Mouse (Mus musculus) heart, adult 18-20 months (tissue): ENCODE measurements around the gene Git1. TPM values are rescaled to one million over a fixed set of nuclear protein-coding genes. Genes with fewer than 3 reads are reported as not detected.
A peak's percentile ranks its signal among the peaks of the same experiment; 100 is the strongest.

ENCODE experiments used
- DNase-seq, 2 experiments: peaks; one replicate each; pipeline ENCODE4 v3.0.0; 2021 to 2022; ENCODE audit warnings: mixed read lengths in 1 of 2
- long read RNA-seq, 2 experiments: library from polyadenylated mRNA; stranded (forward); transcript quantifications; one replicate each; pipeline ENCODE4 v2.0.0; 2021
- total RNA-seq, 2 experiments: library from RNA; stranded (reverse); gene quantifications; 2 replicates each; pipeline ENCODE4 v1.2.3; 2021

Gene Git1
- 10 to 100 TPM; 54.7 to 58.9 TPM for total RNA-seq
- long read RNA-seq, experiment 1, transcript Git1-202 (19 exons, 3,476 nt) = major isoform, 30 of 45 reads
- long read RNA-seq, experiment 1, partial matches to known transcripts = 12 of 45 reads
- long read RNA-seq, experiment 1, other reads (novel, unspliced or antisense) = 2 of 45 reads
- long read RNA-seq, experiment 2, transcript Git1-202 (19 exons, 3,476 nt) = major isoform, 7 of 15 reads
- long read RNA-seq, experiment 2, partial matches to known transcripts = 2 of 15 reads
- long read RNA-seq, experiment 2, other reads (novel, unspliced or antisense) = 6 of 15 reads

DNA sequence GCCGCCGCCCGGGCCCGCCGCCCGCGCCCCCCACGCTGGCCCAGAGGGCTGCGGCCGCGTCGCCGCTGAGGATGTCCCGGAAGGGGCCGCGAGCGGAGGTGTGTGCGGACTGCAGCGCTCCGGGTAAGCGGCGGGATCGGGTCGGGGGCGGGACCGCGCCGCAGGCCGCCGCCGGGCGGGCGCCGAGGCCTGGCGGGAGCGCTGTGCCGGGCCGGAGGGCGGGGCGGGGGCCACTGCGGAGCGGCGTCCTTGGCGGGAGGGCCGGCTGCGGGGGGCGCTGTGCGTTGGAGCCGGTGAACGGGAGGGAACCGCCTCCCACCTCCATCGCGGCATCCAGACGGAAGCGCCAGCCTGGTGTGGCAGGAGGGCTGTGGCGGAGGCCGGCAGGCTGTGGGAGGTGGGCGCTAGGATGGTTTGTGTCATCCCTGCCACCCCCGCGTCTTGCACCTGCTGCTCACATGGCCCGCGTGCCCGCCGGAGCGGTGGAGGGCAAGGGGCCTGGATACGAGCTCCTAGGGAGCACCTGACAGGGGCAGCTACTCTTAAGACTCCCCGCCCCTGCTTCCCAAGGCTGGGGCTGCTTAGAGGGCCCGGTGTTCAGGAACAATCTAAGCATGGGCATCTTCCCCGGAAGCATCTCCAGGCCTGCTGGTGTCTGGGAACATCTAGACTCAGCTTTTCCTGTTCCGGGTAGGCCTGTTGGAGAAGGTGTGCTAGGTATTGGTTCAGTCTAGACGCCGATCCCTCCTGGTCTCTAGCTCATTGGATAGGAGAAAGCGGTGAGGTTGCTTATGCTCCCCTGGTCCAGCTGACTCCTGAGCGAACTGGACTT, at the start of gene Git1:
TSS of gene Git1 (plus strand) at position 51 of the 832 bp plus-strand sequence.
- DNase-seq = peak; percentile 55

DNA sequence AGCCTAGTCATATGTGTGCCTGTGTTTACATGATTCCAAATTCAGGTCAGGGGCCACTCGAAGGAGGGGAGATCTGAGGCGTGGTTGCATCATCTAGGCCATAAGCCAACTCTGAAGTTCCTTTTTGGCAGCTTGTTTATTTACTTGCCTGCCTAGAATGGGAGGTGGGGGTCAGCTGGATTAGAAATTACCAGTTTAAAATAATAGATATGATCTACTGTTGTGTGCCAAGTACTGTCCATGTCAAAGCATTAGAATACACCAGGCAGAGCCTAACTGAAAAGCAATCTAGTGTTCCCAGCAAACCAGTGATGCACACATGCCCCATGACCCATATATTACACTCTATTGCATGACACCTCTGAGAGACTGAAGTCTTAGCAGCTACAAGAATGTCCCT, 48.4 kb upstream of the Git1 start:
- DNase-seq = peak; percentile 88 to 93

DNA sequence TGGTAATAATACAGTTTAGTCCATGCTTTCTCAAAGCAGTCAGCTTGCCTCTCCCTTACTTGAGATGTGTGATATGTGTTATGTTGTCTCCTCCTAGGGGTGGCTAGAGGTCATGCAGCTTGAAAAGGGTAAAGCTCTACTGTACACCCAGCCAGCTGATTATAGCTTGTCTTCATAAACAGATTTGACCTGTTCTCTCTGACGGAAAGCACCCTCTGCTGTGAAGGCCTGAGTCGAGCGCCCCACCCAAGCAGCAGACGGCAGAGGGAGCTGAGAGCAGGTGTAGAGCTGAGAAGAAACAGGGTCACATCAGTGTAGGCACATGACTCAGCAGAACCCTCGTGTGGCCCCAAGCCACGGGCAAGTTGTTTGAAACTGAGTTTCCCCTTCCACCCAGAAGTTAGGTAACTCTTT, 46.7 kb upstream of the Git1 start:
- peak; percentile 86 to 87 for DNase-seq

DNA sequence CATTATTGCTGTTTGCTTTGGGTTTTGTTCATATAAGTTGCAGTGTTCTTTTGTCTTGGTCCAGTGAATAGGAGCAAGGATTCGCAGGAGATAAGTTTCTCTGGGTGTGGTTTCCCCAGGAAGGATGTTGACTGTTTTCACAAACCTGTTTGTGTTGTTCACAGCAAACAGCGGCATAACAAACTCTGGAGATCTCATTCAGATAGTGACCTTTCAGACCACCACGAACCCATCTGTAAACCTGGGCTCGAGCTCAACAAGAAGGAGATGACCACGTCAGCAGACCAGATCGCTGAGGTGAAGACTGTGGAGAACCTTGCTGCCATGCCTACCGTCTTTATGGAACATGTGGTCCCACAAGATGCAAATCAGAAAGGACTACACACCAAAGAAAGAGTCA, 44.1 kb upstream of the Git1 start:
- DNase-seq = peak in 1 of 2 experiments; percentile 76

DNA sequence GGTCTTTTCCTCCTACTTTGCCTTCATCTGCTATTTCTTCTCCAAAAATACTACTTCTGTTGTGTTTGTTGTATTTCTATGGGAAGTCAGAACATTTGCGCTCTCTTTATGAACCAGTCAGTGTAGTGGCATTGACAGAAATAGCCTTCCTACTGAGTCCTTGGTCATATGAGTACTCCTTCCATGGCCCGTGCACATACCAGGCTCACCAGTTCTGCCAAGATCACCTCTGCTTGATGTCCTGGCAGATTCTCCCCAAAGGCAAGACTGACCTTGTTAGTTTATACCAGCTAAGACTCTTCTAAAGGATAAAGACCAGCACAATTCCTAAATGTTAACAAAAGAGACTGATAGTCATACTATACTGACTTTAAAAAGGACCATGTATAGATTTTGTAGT, 41.7 kb upstream of the Git1 start:
- DNase-seq = peak in 1 of 2 experiments; percentile 61

DNA sequence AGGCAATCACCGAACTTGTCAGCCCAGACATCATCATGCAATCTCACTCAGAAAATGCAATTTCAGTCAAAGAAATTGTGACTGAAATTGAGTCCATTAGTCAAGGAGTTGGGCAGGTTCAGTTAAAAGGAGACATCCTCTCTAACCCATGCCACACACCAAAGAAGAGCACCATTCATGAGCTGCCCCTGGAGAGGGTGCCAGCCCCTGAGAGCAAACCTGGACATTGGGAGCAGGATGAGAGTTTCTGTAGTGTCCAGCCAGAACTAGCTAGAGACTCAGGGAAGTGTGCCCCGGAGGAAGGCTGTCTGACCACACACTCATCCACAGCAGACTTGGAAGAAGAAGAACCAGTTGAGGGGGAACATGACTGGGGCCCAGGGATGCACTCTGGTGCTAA, 40.0 kb upstream of the Git1 start:
- no peak for DNase-seq

DNA sequence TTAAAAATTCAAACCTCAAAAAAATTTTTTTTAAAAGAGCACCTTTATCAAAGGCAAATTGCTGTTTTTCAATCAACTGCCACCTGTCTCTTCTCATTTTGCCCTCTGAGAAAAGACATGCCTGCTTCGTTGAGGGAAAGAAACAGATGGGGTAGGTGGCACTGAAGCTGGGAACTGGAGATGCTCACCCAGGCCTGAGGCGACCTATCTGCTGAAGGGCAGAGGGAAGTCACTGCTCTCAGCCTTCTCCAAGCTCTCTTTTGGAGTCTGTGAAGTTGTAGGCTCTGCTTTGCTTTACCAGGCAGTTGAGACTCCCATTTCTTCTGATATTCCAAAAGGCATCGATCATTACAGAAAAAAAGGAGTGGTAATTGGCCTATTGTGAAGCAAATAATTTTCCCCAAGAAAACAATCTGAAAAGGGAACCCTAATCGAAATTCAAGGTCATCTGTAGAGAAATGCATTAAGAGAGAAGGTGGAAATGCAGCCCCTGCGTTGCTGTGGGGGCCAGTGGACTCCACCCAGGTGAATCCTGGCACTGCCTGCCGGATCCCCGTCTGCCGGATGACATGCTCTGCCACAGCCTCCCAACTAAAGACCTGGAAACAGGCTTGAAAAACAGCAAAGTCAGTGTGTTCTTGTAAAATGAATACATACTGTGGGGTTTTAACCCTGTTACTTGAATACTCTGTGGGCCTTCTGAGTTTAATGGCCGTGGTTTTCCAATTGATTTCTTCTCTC, 37.4 kb upstream of the Git1 start:
- DNase-seq = no peak

DNA sequence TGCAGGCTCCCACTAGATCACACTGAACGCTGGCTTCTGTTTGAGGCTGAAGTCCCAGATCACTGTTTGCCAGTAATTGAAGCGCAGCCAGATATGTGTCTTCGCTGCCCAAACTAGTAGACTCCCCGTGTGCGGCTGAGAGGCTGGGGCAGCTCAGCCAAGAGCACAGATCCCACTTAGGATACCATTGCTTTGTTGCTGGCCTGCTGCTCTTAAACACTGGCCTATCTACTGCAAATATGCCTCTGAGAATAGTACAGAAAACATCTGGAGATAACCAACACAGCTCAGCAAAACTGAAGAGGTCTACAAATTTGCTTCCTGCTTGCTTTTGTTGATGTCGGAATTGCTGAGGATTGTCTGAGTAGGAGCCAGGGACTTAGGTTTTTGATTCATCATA, 36.5 kb upstream of the Git1 start:
- DNase-seq = peak; percentile 78 to 88

DNA sequence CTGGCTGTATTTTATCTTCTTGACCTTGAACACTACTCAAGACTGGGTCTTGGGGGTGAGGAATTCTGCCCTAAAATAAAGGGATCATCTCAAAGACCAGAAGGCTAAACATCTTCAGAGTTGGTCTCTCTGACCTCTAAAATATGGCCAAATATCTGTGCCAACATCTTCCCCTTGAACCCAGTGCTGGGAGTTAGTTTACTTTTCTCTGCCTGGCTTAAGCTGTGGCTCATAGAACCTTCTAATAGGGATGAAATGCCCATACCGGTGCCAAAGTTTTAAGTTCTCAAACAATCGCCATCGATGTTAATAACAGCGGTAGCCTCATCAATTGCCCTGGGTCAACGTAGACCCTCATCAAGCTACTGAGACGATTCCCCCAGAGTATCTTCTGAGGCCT, 31.5 kb upstream of the Git1 start:
- no peak for DNase-seq

DNA sequence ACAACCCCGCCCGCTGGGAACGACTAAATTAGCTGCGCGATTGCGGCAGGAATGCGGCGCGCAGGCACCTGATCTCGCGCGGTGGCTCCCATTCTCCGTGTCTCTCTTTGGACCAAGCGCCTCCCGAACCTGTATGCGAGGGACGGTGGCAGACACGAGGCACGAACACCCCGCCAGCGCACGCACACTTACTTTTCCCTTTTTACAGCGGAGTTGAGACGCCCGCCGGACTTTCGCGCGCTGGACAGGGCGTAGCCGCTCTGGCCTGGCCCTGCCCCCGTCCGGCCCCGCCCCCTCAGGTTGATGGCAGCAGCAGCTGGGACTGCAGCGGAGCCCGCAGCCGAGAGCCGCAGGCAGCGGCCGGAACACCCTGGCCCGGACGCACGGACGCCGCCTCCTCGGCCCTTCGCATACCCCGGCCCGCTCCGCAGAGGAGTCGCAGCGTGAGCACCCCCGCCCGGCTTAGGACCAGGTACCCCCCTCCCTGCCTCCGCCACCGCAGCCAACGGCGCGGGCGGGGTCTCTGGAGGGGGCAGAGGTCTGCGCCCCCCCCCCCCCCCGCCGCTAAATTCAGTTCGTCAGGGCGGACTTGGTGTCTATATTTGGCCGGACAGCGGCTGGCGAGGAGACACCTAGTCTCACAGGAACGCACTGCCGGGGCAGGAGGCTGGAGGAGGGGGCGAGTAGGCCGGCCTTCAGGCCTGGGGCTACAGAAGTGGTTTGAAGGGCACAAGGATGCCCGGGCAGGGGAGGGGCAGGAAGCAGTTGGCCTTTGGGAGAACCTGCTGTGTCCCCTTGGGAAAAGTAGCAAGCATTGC, 30.9 kb upstream of the Git1 start, which contains the start of gene Coro6:
TSS of gene Coro6 (plus strand) at position 129 of the 818 bp plus-strand sequence.
- peak; percentile 91 for DNase-seq

DNA sequence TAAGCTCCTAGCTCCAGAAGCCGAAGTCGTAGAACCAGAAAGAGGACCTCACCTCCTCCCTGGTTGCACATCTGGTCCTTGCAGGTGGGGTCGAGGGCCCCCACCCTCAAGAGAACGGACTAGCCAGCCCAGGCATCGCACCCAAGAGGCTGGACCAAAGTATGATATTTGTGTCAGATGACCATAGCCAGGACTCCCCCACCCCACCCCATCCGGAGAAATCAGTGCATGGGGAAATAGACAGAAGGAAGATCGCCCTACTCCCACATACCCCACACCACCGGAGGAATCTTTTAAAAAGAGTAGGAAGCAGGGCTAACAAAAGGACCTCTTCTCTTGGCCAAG, 30.3 kb upstream of the Git1 start:
- DNase-seq = no peak

DNA sequence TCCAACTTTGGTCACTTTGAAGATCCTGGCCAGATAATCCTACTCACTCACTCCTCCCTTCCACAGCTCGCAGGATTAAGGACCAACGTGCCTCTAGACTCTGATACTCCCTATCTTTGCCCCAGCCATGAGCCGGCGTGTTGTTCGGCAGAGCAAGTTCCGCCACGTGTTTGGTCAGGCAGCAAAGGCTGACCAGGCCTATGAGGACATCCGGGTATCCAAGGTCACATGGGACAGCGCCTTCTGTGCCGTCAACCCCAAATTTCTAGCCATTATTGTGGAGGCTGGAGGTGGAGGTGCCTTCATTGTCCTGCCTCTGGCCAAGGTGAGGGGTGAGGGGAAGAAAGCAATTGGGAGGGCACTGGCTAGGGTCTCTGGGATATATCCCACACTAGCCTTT, 29.6 kb upstream of the Git1 start:
- DNase-seq = no peak

DNA sequence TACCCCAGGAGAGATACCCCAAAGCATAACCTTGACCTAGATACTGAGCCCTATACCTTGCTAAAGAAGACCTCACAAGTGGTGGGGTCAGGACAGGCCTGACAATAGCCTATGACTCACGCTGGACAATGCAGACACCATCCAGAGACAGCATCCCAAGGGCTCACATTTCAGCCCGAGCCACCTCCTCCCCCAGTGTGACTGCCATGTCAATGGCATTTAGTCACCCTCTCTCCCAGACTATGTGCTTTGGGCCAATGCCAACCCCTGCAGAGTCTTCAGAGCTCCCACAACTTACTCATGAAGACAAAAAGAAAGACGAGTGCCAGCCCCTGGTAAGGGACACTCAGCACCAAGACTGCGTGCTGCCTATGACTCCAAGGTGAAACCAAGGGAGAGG, 28.7 kb upstream of the Git1 start:
- peak in 1 of 2 experiments; percentile 70 for DNase-seq

DNA sequence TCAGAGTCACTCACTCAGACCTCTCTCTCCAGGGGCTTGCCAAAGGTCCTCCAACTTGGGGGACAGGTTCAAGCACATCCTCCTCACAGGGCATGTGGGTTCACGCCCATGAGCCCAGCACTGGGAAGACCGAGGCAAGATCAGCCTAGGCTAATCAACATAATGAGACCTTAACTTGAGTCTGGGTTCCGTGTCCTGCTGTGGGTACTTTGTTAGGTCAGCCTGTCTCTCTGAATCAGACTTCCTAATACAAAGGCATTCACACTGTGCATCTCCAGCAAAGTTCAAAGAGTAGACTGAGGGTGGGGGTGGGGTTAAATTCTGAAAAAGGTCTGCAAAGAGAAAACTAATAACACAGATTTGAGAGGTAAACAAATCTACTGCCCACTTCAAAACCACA, 28.3 kb upstream of the Git1 start:
- no peak for DNase-seq

DNA sequence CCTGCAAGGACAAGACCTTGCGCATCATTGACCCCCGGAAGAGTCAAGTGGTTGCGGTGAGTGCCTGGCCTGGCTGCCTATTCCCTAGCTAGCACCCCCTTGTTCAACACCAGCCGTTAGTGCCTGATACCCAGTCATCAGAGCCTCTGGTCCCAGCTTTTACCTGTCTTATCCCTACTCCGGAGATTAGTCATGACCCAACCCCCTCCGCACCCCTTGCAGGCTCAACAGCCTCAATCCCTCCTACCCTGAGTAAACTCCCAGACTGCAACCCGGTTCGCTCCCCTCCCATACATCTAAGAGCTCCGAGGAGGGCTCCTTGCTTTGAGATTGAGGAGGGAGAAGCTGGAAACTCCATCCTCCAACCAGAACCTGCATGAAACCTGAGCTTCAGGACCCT, 26.8 kb upstream of the Git1 start:
- no peak for DNase-seq

DNA sequence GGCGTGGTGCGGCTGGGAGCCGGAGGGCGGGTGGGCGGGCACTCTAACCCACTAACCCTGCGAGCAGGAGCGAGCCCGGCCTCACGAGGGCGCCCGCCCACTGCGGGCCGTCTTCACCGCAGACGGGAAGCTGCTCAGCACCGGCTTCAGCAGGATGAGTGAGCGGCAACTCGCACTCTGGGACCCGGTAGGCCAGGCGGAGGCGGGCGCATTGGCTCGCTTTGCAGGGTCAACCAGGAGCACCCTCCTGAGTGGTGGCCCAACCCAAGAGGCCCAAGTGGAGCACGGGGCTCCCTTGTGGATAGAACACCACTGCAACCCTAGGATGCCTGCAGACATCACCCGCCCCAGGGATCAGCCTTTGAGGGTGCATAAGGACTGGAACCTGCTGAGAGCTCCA, 26.2 kb upstream of the Git1 start:
- DNase-seq = peak; percentile 85 to 86

DNA sequence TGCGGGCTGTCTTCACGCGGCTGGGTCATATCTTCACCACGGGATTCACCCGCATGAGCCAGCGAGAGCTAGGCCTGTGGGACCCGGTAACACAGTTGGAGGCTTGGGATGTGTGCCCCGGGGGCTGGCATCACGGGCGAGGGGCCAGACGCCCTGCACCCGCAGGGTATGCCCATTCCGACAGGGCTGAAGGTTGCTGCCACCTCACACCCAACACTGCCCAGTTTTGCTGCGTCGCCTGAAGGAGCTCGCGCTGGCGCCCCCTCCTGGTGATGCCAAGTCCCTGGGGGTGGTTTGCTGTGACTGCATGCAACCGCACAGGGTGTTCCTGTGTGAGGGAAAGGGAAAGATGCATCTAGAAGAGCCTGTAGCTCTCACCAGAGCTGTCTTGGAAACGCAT, 25.6 kb upstream of the Git1 start:
- peak; percentile 83 to 86 for DNase-seq

DNA sequence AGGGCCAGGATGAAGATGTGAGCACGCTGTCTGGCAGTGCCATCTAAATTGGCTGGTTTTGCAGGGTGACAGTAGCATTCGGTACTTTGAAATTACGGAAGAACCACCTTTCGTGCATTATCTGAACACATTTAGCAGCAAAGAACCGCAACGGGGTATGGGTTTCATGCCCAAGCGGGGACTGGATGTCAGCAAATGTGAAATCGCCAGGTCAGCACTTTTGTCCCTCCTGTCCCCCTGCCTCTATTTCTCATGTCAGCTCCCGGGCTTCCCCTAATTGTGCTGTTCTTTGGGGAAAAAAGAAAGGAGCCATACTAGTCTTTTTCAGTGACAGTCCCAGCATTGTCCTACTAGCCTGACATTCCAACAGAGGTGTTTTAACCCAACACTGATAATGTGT, 25.0 kb upstream of the Git1 start:
- no peak for DNase-seq

DNA sequence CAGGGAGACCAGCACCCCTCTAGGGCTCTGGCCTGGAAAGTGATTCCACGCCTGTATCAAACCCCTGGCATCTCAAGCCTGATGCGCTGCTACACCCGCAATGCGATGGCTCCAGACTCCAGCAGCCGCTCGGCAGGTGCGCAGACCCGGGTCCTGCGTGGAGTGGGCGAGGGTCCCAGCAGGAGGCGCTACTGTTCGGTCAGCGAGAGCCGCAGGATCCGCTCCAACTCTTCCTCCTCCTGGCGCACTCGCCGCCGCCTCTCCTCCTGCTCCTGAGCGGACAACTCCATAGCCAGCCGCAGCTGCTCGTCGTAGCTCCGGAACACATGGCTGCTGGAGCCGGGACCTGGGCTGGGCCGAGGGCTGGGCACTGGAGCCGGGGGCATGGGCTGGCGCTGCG, 22.0 kb upstream of the Git1 start:
- no peak for DNase-seq

DNA sequence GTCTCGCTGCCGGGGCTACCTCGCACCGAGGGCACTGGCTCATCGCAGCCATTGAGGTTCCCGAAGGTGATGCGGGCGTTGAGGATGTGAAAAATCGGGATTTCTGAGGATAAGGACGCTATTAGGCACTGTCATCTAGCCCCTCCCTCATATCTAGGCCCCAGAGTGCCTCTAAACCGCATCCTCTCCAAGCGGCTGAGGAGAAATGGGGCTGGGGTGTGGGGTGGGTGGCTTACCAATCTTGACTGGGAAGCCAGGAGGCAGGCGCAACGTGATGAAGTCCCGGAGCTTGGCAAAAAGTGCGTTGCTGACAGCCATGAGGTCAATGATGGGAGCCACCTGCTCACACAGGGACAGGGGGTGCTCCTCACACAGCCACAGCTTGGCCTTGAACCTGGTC, 20.6 kb upstream of the Git1 start:
- DNase-seq = no peak

DNA sequence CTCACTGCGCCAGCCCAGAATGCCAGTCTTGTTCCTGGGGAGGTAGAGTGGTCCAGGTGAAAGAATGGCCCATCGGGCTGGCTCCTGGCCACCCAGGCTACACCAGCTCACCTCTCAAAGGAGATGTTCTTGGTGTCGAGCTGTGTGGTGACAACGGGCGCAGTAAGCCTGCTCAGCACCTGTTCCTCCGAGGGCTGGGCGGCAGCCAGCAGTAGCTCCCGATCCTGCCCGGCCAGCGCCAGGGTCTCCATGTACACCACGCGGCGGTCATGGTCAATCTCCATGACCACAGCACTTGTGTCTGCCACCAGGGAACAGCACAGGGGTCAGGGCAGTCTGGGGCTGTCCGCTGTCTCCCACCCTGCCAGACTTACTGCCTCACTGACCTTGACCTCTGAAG, 17.1 kb upstream of the Git1 start:
- DNase-seq = no peak

DNA sequence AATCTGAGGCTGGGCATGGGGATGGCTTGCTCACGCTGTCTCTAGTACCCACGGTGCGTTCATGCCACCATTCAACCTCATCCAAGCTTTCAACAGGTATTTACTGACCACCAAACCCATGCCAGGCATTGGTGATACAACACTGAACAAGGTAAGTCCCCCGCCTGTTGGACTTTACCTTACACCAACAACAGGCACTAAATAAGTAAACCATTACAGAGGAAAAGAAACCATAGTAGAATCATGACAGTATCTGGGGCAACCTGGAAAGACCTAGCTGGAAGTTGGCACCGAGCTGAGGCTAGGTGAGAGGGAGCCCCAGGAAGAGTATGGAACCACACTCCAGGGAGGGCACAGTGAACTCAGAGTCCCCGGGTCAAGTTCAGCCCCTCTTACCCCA, 16.5 kb upstream of the Git1 start:
- no peak for DNase-seq
